9 mouse cellular contexts compared by ENCODE assay signal in genomic region chr12:84100071-84100470, GRCm38 (mm10). TPM values are rescaled to one million over a fixed set of nuclear protein-coding genes. Genes with fewer than 3 reads are reported as not detected.
DNase-seq lines count a peak whose midpoint lies in the region; ATAC-seq and TF ChIP-seq lines count a peak whose summit lies in the region.
"Had no signal": no experiment of that assay in that cellular context is flagged by ENCODE, and none has a peak within 500 bp of the region (broad histone marks: within the 10 kb centered on the region; RNA-seq: fewer than 3 reads in every experiment).

No protein-coding gene starts in this region.

- no peaks in the 10 kb centered on the region for H3K4me1 ChIP-seq in lung, embryonic 14.5 days (ENCODE audit: insufficient read depth)
- no peaks in the 10 kb centered on the region for H3K4me1 ChIP-seq in intestine, embryonic 16.5 days (ENCODE audit: control insufficient read depth, insufficient read depth, low read length)
- no peaks in the 10 kb centered on the region; the same call in 1 of the 2 replicates for H3K4me1 ChIP-seq in neural tube, embryonic 14.5 days (ENCODE audit: control insufficient read depth, insufficient read depth, low read length)
- no peaks in the 10 kb centered on the region for H3K4me1 ChIP-seq in thymus, adult 2 months (replicated peaks; ENCODE audit: control insufficient read depth, insufficient read depth, low read length)

- no peaks in the 10 kb centered on the region for H3K36me3 ChIP-seq in lung, embryonic 14.5 days (ENCODE audit: insufficient read depth)
- no peaks in the 10 kb centered on the region for H3K36me3 ChIP-seq in intestine, embryonic 16.5 days (ENCODE audit: control insufficient read depth, insufficient read depth, low read length)
- no peaks in the 10 kb centered on the region for H3K36me3 ChIP-seq in neural tube, embryonic 14.5 days (ENCODE audit: control insufficient read depth, insufficient read depth, low read length)
- H3K36me3 ChIP-seq in thymus, adult 2 months (ENCODE audit: control insufficient read depth, insufficient read depth, low read length): no peaks in the 10 kb centered on the region

- no peak for ATAC-seq in lung, embryonic 14.5 days (ENCODE audit: insufficient read depth)
- no peak for ATAC-seq in intestine, embryonic 16.5 days
- ATAC-seq in neural tube, embryonic 14.5 days (ENCODE audit: low read depth): no peak

- H3K4me3 ChIP-seq in lung, embryonic 14.5 days (ENCODE audit: low read depth, low read length): no peak overlapping the region
- no peak overlapping the region for H3K4me3 ChIP-seq in intestine, embryonic 16.5 days (ENCODE audit: low read length)
- no peak overlapping the region; the same call in 1 of the 2 replicates for H3K4me3 ChIP-seq in neural tube, embryonic 14.5 days (ENCODE audit: low read depth, low read length)
- H3K4me3 ChIP-seq in thymus, adult 2 months (ENCODE audit: control insufficient read depth, insufficient read depth, low read length): no peak overlapping the region

- TF ChIP-seq POLR2A in thymus, adult 2 months (IDR thresholded peaks at IDR 0.05; ENCODE audit: control insufficient read depth, extremely low read depth, insufficient read depth, low read length, poor library complexity): no peak

- no peak for TF ChIP-seq CTCF in lung, embryonic 14.5 days (IDR thresholded peaks at IDR 0.05; ENCODE audit: low read depth)
- TF ChIP-seq CTCF in thymus, adult 2 months (IDR thresholded peaks at IDR 0.05; ENCODE audit: borderline replicate concordance, control insufficient read depth, extremely low read depth, insufficient read depth, low read length, poor library complexity): no peak

- 45% methylated on average over 1 of the region's 1 CpGs for WGBS in lung, embryonic 14.5 days
- whole genome bisulfite sequencing in intestine, embryonic 16.5 days: 56% methylated on average over 1 of the region's 1 CpGs
- 28% methylated on average over 1 of the region's 1 CpGs for WGBS in neural tube, embryonic 14.5 days
- WGBS in thymus, adult 2 months: 88% methylated on average over 1 of the region's 1 CpGs

- H3K27ac ChIP-seq in lung, embryonic 14.5 days (ENCODE audit: low read depth): no peak overlapping the region
- no peak overlapping the region; the same call in 1 of the 2 replicates for H3K27ac ChIP-seq in intestine, embryonic 16.5 days (ENCODE audit: low read length)
- H3K27ac ChIP-seq in neural tube, embryonic 14.5 days (ENCODE audit: low read depth, low read length): no peak overlapping the region
- no peak overlapping the region for H3K27ac ChIP-seq in thymus, adult 2 months (ENCODE audit: control insufficient read depth, insufficient read depth, low read length)

- no peaks in the 10 kb centered on the region for H3K27me3 ChIP-seq in lung, embryonic 14.5 days (ENCODE audit: insufficient read depth, low read length)
- H3K27me3 ChIP-seq in intestine, embryonic 16.5 days (replicated peaks; ENCODE audit: control insufficient read depth, insufficient read depth, low read length): no peaks in the 10 kb centered on the region
- H3K27me3 ChIP-seq in neural tube, embryonic 14.5 days (ENCODE audit: control insufficient read depth, insufficient read depth, low read length): no peaks in the 10 kb centered on the region
- no peaks in the 10 kb centered on the region for H3K27me3 ChIP-seq in thymus, adult 2 months (ENCODE audit: control insufficient read depth, insufficient read depth, low read length)

- peak overlapping the region; percentile 78 for H3K4me2 ChIP-seq in lung, embryonic 14.5 days
- peak overlapping the region; percentile 91 for H3K4me2 ChIP-seq in intestine, embryonic 16.5 days (ENCODE audit: low read depth, low read length)
- H3K4me2 ChIP-seq in neural tube, embryonic 14.5 days (ENCODE audit: low read depth, low read length): peak overlapping the region; percentile 60

- no peaks in the 10 kb centered on the region for H3K9me3 ChIP-seq in lung, embryonic 14.5 days (ENCODE audit: low read depth, low read length)
- H3K9me3 ChIP-seq in intestine, embryonic 16.5 days (ENCODE audit: control insufficient read depth, low read length): no peaks in the 10 kb centered on the region
- no peaks in the 10 kb centered on the region for H3K9me3 ChIP-seq in neural tube, embryonic 14.5 days (ENCODE audit: control insufficient read depth, low read length)

- DNase-seq in adrenal gland, adult 2 months: peak; percentile 38
- DNase-seq in adrenal gland, adult 8-10 months: no peak
- DNase-seq in lung, embryonic 14.5 days: peak; percentile 5
- DNase-seq in lung, postnatal 4 days: no peak
- DNase-seq in cerebellum, adult 9-10 months: no peak
- no peak for DNase-seq in thymus, adult 2 months

- H3K9ac ChIP-seq in lung, embryonic 14.5 days: no peak overlapping the region
- no peak overlapping the region for H3K9ac ChIP-seq in intestine, embryonic 16.5 days (ENCODE audit: low read depth, low read length)
- H3K9ac ChIP-seq in neural tube, embryonic 14.5 days (replicated peaks; ENCODE audit: low read depth, low read length): no peak overlapping the region

RNA-seq across cellular contexts. Expression of gene Acot6, which starts 0.4 kb away (rescaled TPM):
- 1 to 10 TPM; 3.9 to 6.0 TPM for total RNA-seq in adrenal gland, adult 2 months (2021)
- polyA plus RNA-seq in adrenal gland, adult 2 months (2012; rRNA removed): 4.6 and 5.6 TPM in 2 replicates
- 1 to 10 TPM; 6.0 to 8.1 (median 7.0) TPM for total RNA-seq in adrenal gland, adult 8-10 months (2022)
- polyA plus RNA-seq in lung, embryonic 14.5 days (2014; fragmentation: Nextera tagmentation; extraction: Ambion mirVana): 1.8 and 2.3 TPM in 2 replicates
- 2.5 and 3.2 TPM in 2 replicates for polyA plus RNA-seq in intestine, embryonic 16.5 days (2015; fragmentation: Nextera tagmentation; extraction: Ambion mirVana)
- 1.3 and 1.9 TPM in 2 replicates for polyA plus RNA-seq in neural tube, embryonic 14.5 days (2014; fragmentation: Nextera tagmentation; extraction: Ambion mirVana)
- 1.5 and 1.6 TPM in 2 replicates for polyA plus RNA-seq in thymus, adult 2 months (2012; rRNA removed)

RNA-seq across cellular contexts. Expression of gene Dnal1, which starts 14.1 kb away (rescaled TPM):
- total RNA-seq in adrenal gland, adult 2 months (2021): 10 to 100 TPM; 15.7 to 18.6 TPM
- polyA plus RNA-seq in adrenal gland, adult 2 months (2012; rRNA removed): 2.6 and 3.3 TPM in 2 replicates
- total RNA-seq in adrenal gland, adult 8-10 months (2022): 10 to 100 TPM; 14.9 to 30.8 (median 22.0) TPM
- polyA plus RNA-seq in lung, embryonic 14.5 days (2014; fragmentation: Nextera tagmentation; extraction: Ambion mirVana): 4.1 and 5.2 TPM in 2 replicates
- polyA plus RNA-seq in intestine, embryonic 16.5 days (2015; fragmentation: Nextera tagmentation; extraction: Ambion mirVana): 2.4 and 3.4 TPM in 2 replicates
- polyA plus RNA-seq in neural tube, embryonic 14.5 days (2014; fragmentation: Nextera tagmentation; extraction: Ambion mirVana): 6.8 and 6.9 TPM in 2 replicates
- polyA plus RNA-seq in thymus, adult 2 months (2012; rRNA removed): 2.2 and 3.0 TPM in 2 replicates

RNA-seq across cellular contexts. Expression of gene Acot5, which starts 30.9 kb away (rescaled TPM):
- total RNA-seq in adrenal gland, adult 2 months (2021): under 1 TPM; 0.23 to 0.35 TPM
- 0.19 and 0.52 TPM in 2 replicates for polyA plus RNA-seq in adrenal gland, adult 2 months (2012; rRNA removed)
- under 1 TPM in 2 of 4 experiments, not detected in 2; 0.23 to 0.49 TPM for total RNA-seq in adrenal gland, adult 8-10 months (2022)
- polyA plus RNA-seq in lung, embryonic 14.5 days (2014; fragmentation: Nextera tagmentation; extraction: Ambion mirVana): not detected in 2 replicates
- 0.21 and 0.28 TPM in 2 replicates for polyA plus RNA-seq in intestine, embryonic 16.5 days (2015; fragmentation: Nextera tagmentation; extraction: Ambion mirVana)
- polyA plus RNA-seq in neural tube, embryonic 14.5 days (2014; fragmentation: Nextera tagmentation; extraction: Ambion mirVana): 0.21 and 0.25 TPM in 2 replicates
- polyA plus RNA-seq in thymus, adult 2 months (2012; rRNA removed): 1.1 and 1.6 TPM in 2 replicates

RNA-seq across cellular contexts. Expression of gene Acot3, which starts 48.1 kb away (rescaled TPM):
- under 1 TPM; 0.14 to 0.46 TPM for total RNA-seq in adrenal gland, adult 2 months (2021)
- polyA plus RNA-seq in adrenal gland, adult 2 months (2012; rRNA removed): 0.47 and 1.0 TPM in 2 replicates
- 1 to 10 TPM in 1 of 4 experiments, under 1 TPM in 1, not detected in 2; 0.29 to 2.8 TPM for total RNA-seq in adrenal gland, adult 8-10 months (2022)
- 0.14 and 0.18 TPM in 2 replicates for polyA plus RNA-seq in lung, embryonic 14.5 days (2014; fragmentation: Nextera tagmentation; extraction: Ambion mirVana)
- polyA plus RNA-seq in intestine, embryonic 16.5 days (2015; fragmentation: Nextera tagmentation; extraction: Ambion mirVana): 7.0 and 11.7 TPM in 2 replicates
- 1.8 TPM in 2 replicates for polyA plus RNA-seq in neural tube, embryonic 14.5 days (2014; fragmentation: Nextera tagmentation; extraction: Ambion mirVana)
- not detected in 2 replicates for polyA plus RNA-seq in thymus, adult 2 months (2012; rRNA removed)
- total RNA-seq: gastrocnemius, postnatal 14 days had no signal

RNA-seq across cellular contexts. Expression of gene Pnma1, which starts 48.2 kb away (rescaled TPM):
- under 1 TPM; 0.28 to 0.43 TPM for total RNA-seq in adrenal gland, adult 2 months (2021)
- 0.15 TPM in 1 of 2 replicates, not detected in the other for polyA plus RNA-seq in adrenal gland, adult 2 months (2012; rRNA removed)
- under 1 TPM; 0.09 to 0.56 (median 0.35) TPM for total RNA-seq in adrenal gland, adult 8-10 months (2022)
- polyA plus RNA-seq in lung, embryonic 14.5 days (2014; fragmentation: Nextera tagmentation; extraction: Ambion mirVana): 0.68 and 0.79 TPM in 2 replicates
- 0.34 and 0.67 TPM in 2 replicates for polyA plus RNA-seq in intestine, embryonic 16.5 days (2015; fragmentation: Nextera tagmentation; extraction: Ambion mirVana)
- 3.4 and 3.9 TPM in 2 replicates for polyA plus RNA-seq in neural tube, embryonic 14.5 days (2014; fragmentation: Nextera tagmentation; extraction: Ambion mirVana)
- polyA plus RNA-seq in thymus, adult 2 months (2012; rRNA removed): 0.24 and 0.28 TPM in 2 replicates

Comparison
In these comparisons a context has a peak if more than half of its experiments do, and no peak if none do; other contexts are left out.
1. DNase-seq: peak in adrenal gland, adult 2 months (single experiment) and lung, embryonic 14.5 days (single experiment); none in adrenal gland, adult 8-10 months (single experiment), lung, postnatal 4 days (0 of 2), cerebellum, adult 9-10 months (single experiment) and thymus, adult 2 months (single experiment).
2. Peak in every context shown above with its lines, with median percentiles within 50 percentile points of each other: H3K4me2 ChIP-seq.